Mouse (Mus musculus): ENCODE data around the gene Olfr818. TPM values are rescaled to one million over a fixed set of nuclear protein-coding genes. Genes with fewer than 3 reads are reported as not detected.

Olfr818 gene
- polyA plus RNA-seq (2012; rRNA removed; ENCODE audit: low replicate concordance): not detected in 2 replicates

GRCm38 (mm10) chr10:129949000-129949399 is at the start of gene Olfr818:
Olfr818 (minus strand) TSS chr10:129949100.

GRCm38 (mm10) chr10:129984962-129985361 is 36.1 kb upstream of the Olfr818 start, which contains the start of gene Gm10310:
Gm10310 (minus strand) TSS chr10:129985062.

GRCm38 (mm10) chr10:129976040-129976439 is 27.1 kb upstream of the Olfr818 start, which contains the start of gene Olfr247:
Olfr247 (minus strand) TSS chr10:129976140.

GRCm38 (mm10) chr10:129967166-129967565 is 18.3 kb upstream of the Olfr818 start, which contains the start of gene Olfr819:
Olfr819 (minus strand) TSS chr10:129967266.

GRCm38 (mm10) chr10:129915497-129915896 is 33.4 kb downstream of the Olfr818 start, which contains the start of gene Olfr816:
Olfr816 (minus strand) TSS chr10:129915597.

GRCm38 (mm10) chr10:129905767-129906166 is 43.1 kb downstream of the Olfr818 start, which contains the start of gene Olfr815:
Olfr815 (minus strand) TSS chr10:129905867.

Other genes starting within 250 kb of the Olfr818 start
- gene Olfr804, start 245.9 kb downstream of the Olfr818 start, polyA plus RNA-seq (2012; rRNA removed; ENCODE audit: low replicate concordance): not detected in 2 replicates
- gene Olfr805, start 219.7 kb downstream of the Olfr818 start, polyA plus RNA-seq (2012; rRNA removed; ENCODE audit: low replicate concordance): not detected in 2 replicates
- gene Olfr806, start 207.2 kb downstream of the Olfr818 start, polyA plus RNA-seq (2012; rRNA removed; ENCODE audit: low replicate concordance): not detected in 2 replicates
- gene Olfr807, start 191.3 kb downstream of the Olfr818 start, polyA plus RNA-seq (2012; rRNA removed; ENCODE audit: low replicate concordance): not detected in 2 replicates
- gene Olfr808, start 183.6 kb downstream of the Olfr818 start, polyA plus RNA-seq (2012; rRNA removed; ENCODE audit: low replicate concordance): not detected in 2 replicates
- not detected in 2 replicates for gene Olfr809, start 174.5 kb downstream of the Olfr818 start, polyA plus RNA-seq (2012; rRNA removed; ENCODE audit: low replicate concordance)
- not detected in 2 replicates for gene Olfr810, start 154.2 kb downstream of the Olfr818 start, polyA plus RNA-seq (2012; rRNA removed; ENCODE audit: low replicate concordance)
- gene Olfr811, start 144.7 kb downstream of the Olfr818 start, polyA plus RNA-seq (2012; rRNA removed; ENCODE audit: low replicate concordance): not detected in 2 replicates
- not detected in 2 replicates for gene Olfr812, start 103.0 kb downstream of the Olfr818 start, polyA plus RNA-seq (2012; rRNA removed; ENCODE audit: low replicate concordance)
- not detected in 2 replicates for gene Olfr813, start 93.7 kb downstream of the Olfr818 start, polyA plus RNA-seq (2012; rRNA removed; ENCODE audit: low replicate concordance)
- gene Olfr814, start 69.2 kb downstream of the Olfr818 start, polyA plus RNA-seq (2012; rRNA removed; ENCODE audit: low replicate concordance): not detected in 2 replicates
- gene Olfr815, start 43.2 kb downstream of the Olfr818 start, polyA plus RNA-seq (2012; rRNA removed; ENCODE audit: low replicate concordance): not detected in 2 replicates
- gene Olfr816, start 33.5 kb downstream of the Olfr818 start, polyA plus RNA-seq (2012; rRNA removed; ENCODE audit: low replicate concordance): not detected in 2 replicates
- gene Olfr819, start 18.2 kb upstream of the Olfr818 start, polyA plus RNA-seq (2012; rRNA removed; ENCODE audit: low replicate concordance): not detected in 2 replicates
- gene Olfr247, start 27.0 kb upstream of the Olfr818 start, polyA plus RNA-seq (2012; rRNA removed; ENCODE audit: low replicate concordance): not detected in 2 replicates
- not detected in 2 replicates for gene Gm10310, start 36.0 kb upstream of the Olfr818 start, polyA plus RNA-seq (2012; rRNA removed; ENCODE audit: low replicate concordance)
- gene Olfr820, start 63.5 kb upstream of the Olfr818 start, polyA plus RNA-seq (2012; rRNA removed; ENCODE audit: low replicate concordance): not detected in 2 replicates
- not detected in 2 replicates for gene Olfr821, start 81.2 kb upstream of the Olfr818 start, polyA plus RNA-seq (2012; rRNA removed; ENCODE audit: low replicate concordance)
- not detected in 2 replicates for gene Olfr822, start 122.1 kb upstream of the Olfr818 start, polyA plus RNA-seq (2012; rRNA removed; ENCODE audit: low replicate concordance)
- not detected in 2 replicates for gene Olfr823, start 166.3 kb upstream of the Olfr818 start, polyA plus RNA-seq (2012; rRNA removed; ENCODE audit: low replicate concordance)
- not detected in 2 replicates for gene Olfr824, start 180.9 kb upstream of the Olfr818 start, polyA plus RNA-seq (2012; rRNA removed; ENCODE audit: low replicate concordance)
- not detected in 2 replicates for gene Olfr825, start 217.7 kb upstream of the Olfr818 start, polyA plus RNA-seq (2012; rRNA removed; ENCODE audit: low replicate concordance)
- not detected in 2 replicates for gene Olfr826, start 235.1 kb upstream of the Olfr818 start, polyA plus RNA-seq (2012; rRNA removed; ENCODE audit: low replicate concordance)

Data from subcutaneous adipose tissue, adult 2 months (tissue).